Mouse (Mus musculus) liver, adult (tissue): ENCODE measurements around the gene Inpp5f.

Source experiments
- GATA4 ChIP-seq: IDR thresholded peaks from 2 replicates; pipeline ENCODE4 v1.6.1; 2014; ENCODE audit warnings: mild to moderate bottlenecking, low read length; ENCODE audit not compliant: insufficient replicate concordance

Inpp5f gene

GRCm38 (mm10) chr7:128610897-128611798, at the start of gene Inpp5f:
Gene Inpp5f (plus strand): TSS chr7:128611328.
- TF ChIP-seq GATA4: no peak

DNA sequence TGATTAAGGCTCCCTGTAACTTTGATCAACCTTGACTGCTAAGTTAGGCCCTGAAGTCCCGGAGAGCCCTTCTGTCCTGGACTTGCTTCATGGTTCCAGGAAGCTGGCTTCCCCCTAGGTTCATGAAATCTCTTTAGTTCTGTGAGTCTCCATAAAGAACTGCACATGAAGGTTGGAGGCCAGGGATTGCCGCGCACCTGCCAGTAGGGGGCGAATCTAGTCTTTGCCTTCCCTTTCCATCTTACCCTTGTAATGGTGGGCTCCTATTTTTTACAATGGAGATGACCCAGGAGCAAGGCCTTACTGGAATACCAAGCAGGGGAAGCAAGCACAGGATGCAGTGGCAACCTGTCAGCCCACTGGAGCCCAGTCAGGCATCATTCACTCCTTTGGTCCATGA, 47.8 kb upstream of the Inpp5f start:
- no peak for TF ChIP-seq GATA4

- TF ChIP-seq GATA4: no peak
These were observed 44.8 kb upstream of the Inpp5f start for GRCm38 (mm10) chr7:128566311-128566710.

GRCm38 (mm10) chr7:128567561-128568244, 43.4 kb upstream of the Inpp5f start:
- no peak for TF ChIP-seq GATA4

GRCm38 (mm10) chr7:128569987-128570656, 41.0 kb upstream of the Inpp5f start:
- no peak for TF ChIP-seq GATA4

GRCm38 (mm10) chr7:128572030-128572429, 39.1 kb upstream of the Inpp5f start:
- no peak for TF ChIP-seq GATA4

DNA sequence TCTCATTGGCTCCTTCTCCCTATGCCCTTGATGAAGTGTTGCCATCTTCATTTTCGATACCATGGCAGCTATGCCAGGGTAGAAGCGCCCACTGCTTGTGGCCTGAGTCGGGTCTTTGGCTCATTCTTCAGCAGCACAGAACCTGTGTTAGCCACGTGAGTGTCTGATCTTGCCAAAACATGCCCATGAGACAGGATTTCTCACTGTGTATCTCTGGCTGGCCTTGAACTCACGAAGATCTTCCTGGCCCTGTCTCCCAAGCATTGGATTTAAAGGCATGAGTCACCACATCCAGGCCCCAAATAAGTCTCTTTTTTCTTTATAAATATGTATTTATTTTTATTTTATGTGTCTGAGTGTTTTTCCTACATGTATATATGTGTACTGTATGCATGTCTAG, 35.9 kb upstream of the Inpp5f start:
- TF ChIP-seq GATA4: no peak

DNA sequence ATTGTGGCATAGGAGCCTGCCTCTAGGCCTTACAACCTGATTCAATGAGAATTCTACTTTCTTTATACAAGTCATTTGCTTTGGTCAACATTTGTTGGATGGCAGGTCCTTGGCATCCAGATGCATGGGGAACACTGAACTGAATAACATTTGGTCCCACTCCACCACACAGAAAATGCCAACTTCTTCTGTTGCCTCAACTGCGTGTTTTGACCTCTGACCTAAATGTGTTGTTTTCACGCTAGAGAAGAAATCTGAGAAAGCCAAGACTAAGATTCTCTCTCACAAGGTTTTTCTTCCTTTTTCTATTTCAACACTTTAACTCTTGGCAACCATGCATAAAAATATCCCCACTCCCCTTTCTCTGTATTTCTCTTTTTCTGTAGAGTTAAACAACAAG, 35.3 kb upstream of the Inpp5f start:
- TF ChIP-seq GATA4: no peak

GRCm38 (mm10) chr7:128577607-128578006, 33.5 kb upstream of the Inpp5f start:
- no peak for TF ChIP-seq GATA4

GRCm38 (mm10) chr7:128578199-128578945, 32.8 kb upstream of the Inpp5f start:
- no peak for TF ChIP-seq GATA4

DNA sequence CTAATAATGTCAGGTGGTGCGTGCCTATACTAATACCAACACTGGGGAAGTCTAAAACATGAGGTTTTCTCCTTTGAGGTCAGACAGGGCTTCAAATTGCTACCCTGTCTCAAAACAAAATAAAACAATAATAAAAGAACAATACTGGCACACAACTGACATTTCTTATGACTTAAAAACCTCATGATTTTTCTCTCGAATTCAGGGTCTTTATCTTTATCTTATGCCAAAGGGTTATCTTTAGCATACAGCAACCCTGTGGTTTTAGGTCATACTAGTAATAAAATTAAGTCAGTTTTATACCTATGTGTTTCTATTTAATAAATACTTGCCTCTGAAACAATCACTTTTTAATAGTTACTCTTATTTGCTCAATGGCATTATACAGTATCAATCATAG, 31.7 kb upstream of the Inpp5f start:
- TF ChIP-seq GATA4: no peak

DNA sequence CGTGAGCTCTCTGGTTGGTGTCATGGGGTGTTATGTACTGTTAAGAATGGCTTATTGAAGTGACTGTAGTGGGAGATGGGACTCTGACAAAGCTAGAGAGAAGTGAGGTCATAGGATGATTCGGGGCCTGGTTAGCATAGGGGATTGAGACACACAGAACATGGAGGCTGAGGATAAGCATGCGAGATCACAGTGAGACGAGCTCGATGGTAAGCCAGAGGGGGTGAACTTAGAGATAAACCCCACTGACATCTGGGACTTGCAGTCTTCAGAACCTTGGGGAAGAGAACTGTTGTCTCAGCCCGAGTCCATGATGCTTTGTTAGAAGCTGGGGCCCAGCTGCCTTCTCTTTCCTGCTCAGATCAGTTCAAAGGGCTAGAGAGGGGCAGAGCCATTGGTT, 30.8 kb upstream of the Inpp5f start:
- TF ChIP-seq GATA4: no peak

DNA sequence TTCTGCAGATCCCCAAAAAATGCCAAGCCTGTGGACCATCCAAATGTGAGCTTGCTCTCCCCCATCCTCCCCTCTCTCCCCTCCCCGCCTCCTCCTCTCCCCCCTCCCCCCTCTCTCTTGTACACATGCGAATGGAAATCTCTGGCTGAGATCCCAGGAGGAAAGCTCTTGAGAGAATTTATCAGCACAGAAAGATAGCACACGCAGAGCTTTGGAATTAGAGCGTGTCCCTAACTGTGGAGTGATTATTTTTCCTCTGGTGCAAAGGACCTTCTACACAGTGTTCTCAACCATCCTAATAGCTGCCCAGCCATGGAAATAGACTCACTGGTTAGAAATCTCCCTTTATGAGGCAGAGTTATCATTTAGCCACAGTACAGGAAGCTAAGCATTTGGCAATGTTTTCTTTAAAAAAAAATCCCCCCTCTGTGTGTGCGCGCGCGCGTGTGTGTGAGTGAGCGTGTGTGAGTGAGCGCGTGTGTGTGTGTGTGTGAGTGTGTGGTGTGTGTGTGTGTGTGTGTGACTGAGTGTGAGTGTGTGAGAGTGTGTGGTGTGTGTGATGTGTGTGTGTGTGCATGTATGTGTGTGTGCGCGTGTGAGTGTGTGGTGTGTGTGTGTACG, 29.2 kb upstream of the Inpp5f start:
- no peak for TF ChIP-seq GATA4

DNA sequence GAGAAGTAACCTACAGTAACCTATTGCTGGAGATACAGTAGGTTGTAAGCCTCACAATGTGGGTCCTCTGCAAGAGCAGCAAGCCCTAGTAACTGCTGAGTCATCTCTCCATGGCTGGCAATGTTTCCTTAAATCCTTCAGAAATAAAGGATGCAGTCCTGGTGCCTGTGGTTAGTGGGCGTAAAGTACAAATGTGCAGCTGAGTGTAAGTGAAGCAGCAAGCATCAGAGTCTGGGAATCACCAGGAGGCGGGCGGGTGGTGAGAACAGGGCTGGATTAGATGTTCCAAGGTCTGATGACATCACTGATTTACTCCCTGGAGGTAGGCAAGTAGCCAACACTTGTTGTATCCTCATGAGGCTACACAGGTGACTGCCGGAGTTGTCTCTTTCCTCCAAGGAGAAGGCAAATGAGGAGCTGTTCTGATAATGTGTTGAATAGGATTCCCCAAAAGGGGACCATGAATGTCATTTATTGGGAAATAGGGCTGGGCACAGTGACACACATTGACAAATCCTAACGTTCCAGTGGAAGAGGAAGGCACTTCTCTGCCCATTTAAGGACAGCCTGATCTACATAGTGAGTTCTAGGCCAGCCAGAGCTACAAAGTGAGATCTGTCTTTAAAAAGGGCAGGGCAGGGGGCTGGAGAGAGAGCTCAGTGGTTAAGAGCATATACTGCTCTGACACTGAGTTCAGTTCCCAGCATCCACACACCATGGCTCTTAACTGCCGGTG, 27.7 kb upstream of the Inpp5f start:
- no peak for TF ChIP-seq GATA4
